Mouse (Mus musculus): ENCODE measurements around the gene Dzip3. TPM values are rescaled to one million over a fixed set of nuclear protein-coding genes. Genes with fewer than 3 reads are reported as not detected.
A peak's percentile ranks its signal among the peaks of the same experiment; 100 is the strongest.

Dzip3 gene
- polyA plus RNA-seq, 1 experiment = 3.5 TPM

- H3K27ac ChIP-seq (ENCODE audit: control insufficient read depth, insufficient read depth, low read depth, low read length, poor library complexity) = no peak overlapping the region
- peak overlapping the region; percentile 52 for H3K4me3 ChIP-seq (replicated peaks; ENCODE audit: control insufficient read depth, low read depth, low read length)
- TF ChIP-seq CTCF (IDR thresholded peaks at IDR 0.05; ENCODE audit: control insufficient read depth, insufficient read depth, low read length) = no peak
- TF ChIP-seq POLR2A (IDR thresholded peaks at IDR 0.05; ENCODE audit: borderline replicate concordance, control insufficient read depth, low read depth, low read length) = no peak
- peaks cover 2% of the 10 kb centered on the region for H3K4me1 ChIP-seq (ENCODE audit: control insufficient read depth, insufficient read depth, low read length)
- WGBS = 17% methylated on average over 10 of the region's 10 CpGs
Measured at GRCm38 (mm10) chr16:48992437-48993230, 1.3 kb downstream of the Dzip3 start.

DNA sequence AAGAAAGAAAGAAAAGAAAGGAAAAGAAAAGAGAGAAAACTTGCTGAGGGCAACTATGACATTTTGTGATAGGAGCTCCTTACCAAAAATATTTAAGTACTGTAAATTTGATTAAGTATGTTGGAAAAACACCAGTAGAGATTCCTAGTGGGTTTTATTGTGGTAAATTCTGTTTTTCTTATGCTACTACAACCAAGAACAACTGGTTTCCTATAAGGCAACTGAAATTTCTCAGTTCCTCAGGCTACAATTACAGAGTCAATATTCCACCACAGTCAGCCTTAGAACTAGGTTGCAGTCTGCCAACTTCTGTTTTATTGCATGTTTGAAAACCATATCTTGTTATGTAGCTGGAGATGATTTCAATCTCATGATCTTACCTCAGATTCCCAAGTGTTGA lies 4.3 kb downstream of the Dzip3 start:
- Histone ChIP-seq H3K27ac (ENCODE audit: control insufficient read depth, insufficient read depth, low read depth, low read length, poor library complexity) (no peak overlapping the region), H3K4me1 (ENCODE audit: control insufficient read depth, insufficient read depth, low read length) (no peaks in the 10 kb centered on the region; the same call in 1 of the 2 replicates), H3K4me3 (replicated peaks; ENCODE audit: control insufficient read depth, low read depth, low read length) (no peak overlapping the region)
- TF ChIP-seq POLR2A (IDR thresholded peaks at IDR 0.05; ENCODE audit: borderline replicate concordance, control insufficient read depth, low read depth, low read length) = no peak
- no peak for TF ChIP-seq CTCF (IDR thresholded peaks at IDR 0.05; ENCODE audit: control insufficient read depth, insufficient read depth, low read length)

DNA sequence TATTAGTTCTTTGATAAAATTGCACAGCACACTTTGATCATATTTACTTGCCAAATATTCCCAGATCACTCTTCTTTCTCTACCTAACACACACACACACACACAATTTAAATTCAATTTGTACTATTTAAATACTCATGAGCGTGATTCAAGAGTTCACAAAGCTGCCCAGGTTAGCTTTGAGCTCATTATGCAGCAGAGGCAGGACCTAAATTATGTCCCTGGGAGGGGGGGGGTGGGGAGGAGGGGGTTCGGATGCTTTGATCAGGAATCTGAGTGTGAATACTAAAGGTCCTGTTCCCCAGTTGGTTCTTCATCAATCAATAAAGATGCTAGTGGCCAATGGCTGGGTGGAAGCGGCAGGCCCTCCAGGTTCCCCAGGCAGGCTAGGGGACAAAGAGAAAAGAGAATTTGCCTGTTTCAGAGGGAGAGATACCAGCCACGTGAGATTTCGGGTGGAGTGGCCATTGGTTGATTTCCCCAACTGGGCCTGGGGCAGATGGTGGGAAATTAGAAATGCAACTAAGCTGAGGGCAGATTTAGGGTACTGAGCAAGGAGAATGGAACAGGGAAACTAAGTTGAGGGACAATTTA lies 8.8 kb downstream of the Dzip3 start:
- no peak overlapping the region for H3K4me3 ChIP-seq (replicated peaks; ENCODE audit: control insufficient read depth, low read depth, low read length)
- no peak overlapping the region for H3K27ac ChIP-seq (ENCODE audit: control insufficient read depth, insufficient read depth, low read depth, low read length, poor library complexity)
- H3K4me1 ChIP-seq (ENCODE audit: control insufficient read depth, insufficient read depth, low read length) = no peaks in the 10 kb centered on the region
- TF ChIP-seq CTCF (IDR thresholded peaks at IDR 0.05; ENCODE audit: control insufficient read depth, insufficient read depth, low read length) = no peak
- no peak for TF ChIP-seq POLR2A (IDR thresholded peaks at IDR 0.05; ENCODE audit: borderline replicate concordance, control insufficient read depth, low read depth, low read length)
- 80% methylated on average over 5 of the region's 5 CpGs for WGBS

DNA sequence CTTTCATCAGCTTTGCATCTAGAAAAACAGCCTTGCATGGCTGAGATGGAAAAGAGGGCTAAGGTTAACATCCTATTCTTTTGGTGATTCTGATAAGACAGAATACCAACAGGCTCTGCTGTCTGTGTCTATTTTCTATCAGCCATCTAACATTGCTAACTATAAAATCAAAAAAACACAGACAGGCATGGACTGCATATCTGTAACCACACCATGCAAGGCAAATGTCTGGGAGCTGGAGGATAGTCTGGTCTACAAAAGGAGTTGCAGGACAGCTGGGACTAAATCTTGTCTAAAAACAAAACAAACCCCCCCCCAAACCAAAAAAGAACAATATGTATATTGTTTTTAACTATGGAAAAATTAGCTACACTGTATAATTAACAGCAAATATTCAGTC lies 14.0 kb downstream of the Dzip3 start:
- Histone ChIP-seq H3K4me3 (replicated peaks; ENCODE audit: control insufficient read depth, low read depth, low read length) (no peak overlapping the region), H3K27ac (ENCODE audit: control insufficient read depth, insufficient read depth, low read depth, low read length, poor library complexity) (no peak overlapping the region), H3K4me1 (ENCODE audit: control insufficient read depth, insufficient read depth, low read length) (no peaks in the 10 kb centered on the region)
- TF ChIP-seq CTCF (IDR thresholded peaks at IDR 0.05; ENCODE audit: control insufficient read depth, insufficient read depth, low read length) (no peak), POLR2A (IDR thresholded peaks at IDR 0.05; ENCODE audit: borderline replicate concordance, control insufficient read depth, low read depth, low read length) (no peak)

- H3K27ac ChIP-seq (ENCODE audit: control insufficient read depth, insufficient read depth, low read depth, low read length, poor library complexity) = no peak overlapping the region
- no peaks in the 10 kb centered on the region for H3K4me1 ChIP-seq (ENCODE audit: control insufficient read depth, insufficient read depth, low read length)
- no peak overlapping the region for H3K4me3 ChIP-seq (replicated peaks; ENCODE audit: control insufficient read depth, low read depth, low read length)
- TF ChIP-seq CTCF (IDR thresholded peaks at IDR 0.05; ENCODE audit: control insufficient read depth, insufficient read depth, low read length) = no peak
- TF ChIP-seq POLR2A (IDR thresholded peaks at IDR 0.05; ENCODE audit: borderline replicate concordance, control insufficient read depth, low read depth, low read length) = no peak
- WGBS = 91% methylated on average over 1 of the region's 1 CpGs
Measured at GRCm38 (mm10) chr16:48973548-48973947, 20.4 kb downstream of the Dzip3 start.

GRCm38 (mm10) chr16:48972996-48973395 lies 21.0 kb downstream of the Dzip3 start:
- Histone ChIP-seq H3K27ac (ENCODE audit: control insufficient read depth, insufficient read depth, low read depth, low read length, poor library complexity) (no peak overlapping the region), H3K4me3 (replicated peaks; ENCODE audit: control insufficient read depth, low read depth, low read length) (no peak overlapping the region), H3K4me1 (ENCODE audit: control insufficient read depth, insufficient read depth, low read length) (no peaks in the 10 kb centered on the region)
- TF ChIP-seq POLR2A (IDR thresholded peaks at IDR 0.05; ENCODE audit: borderline replicate concordance, control insufficient read depth, low read depth, low read length) (no peak), CTCF (IDR thresholded peaks at IDR 0.05; ENCODE audit: control insufficient read depth, insufficient read depth, low read length) (no peak)
- 95% methylated on average over 2 of the region's 2 CpGs for WGBS

DNA sequence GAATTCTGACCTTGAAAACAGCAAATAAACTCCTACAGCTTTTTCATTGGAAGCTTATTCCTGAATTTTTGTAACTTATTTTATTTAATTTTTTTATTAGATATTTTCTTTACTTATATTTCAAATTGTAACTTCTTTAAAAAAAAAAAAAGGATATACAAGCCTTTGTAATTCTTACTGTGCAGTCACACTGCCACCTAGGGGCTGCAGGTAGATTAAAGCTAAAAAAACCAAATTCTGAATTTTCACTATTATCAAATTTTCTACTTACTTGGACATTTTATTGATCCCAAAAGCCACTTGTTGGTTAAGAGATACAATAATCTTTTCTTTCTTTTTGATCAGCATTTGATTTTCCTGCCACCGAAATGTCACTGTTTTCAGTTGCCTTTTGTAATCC lies 52.2 kb downstream of the Dzip3 start:
- H3K4me3 ChIP-seq (replicated peaks; ENCODE audit: control insufficient read depth, low read depth, low read length) = no peak overlapping the region
- no peak for TF ChIP-seq POLR2A (IDR thresholded peaks at IDR 0.05; ENCODE audit: borderline replicate concordance, control insufficient read depth, low read depth, low read length)
- TF ChIP-seq CTCF (IDR thresholded peaks at IDR 0.05; ENCODE audit: control insufficient read depth, insufficient read depth, low read length) = no peak
- WGBS = 75% methylated on average over 1 of the region's 1 CpGs
- no peak overlapping the region for H3K27ac ChIP-seq (ENCODE audit: control insufficient read depth, insufficient read depth, low read depth, low read length, poor library complexity)
- H3K4me1 ChIP-seq (ENCODE audit: control insufficient read depth, insufficient read depth, low read length) = no peaks in the 10 kb centered on the region

- Histone ChIP-seq H3K4me3 (replicated peaks; ENCODE audit: control insufficient read depth, low read depth, low read length) (no peak overlapping the region), H3K4me1 (ENCODE audit: control insufficient read depth, insufficient read depth, low read length) (no peaks in the 10 kb centered on the region), H3K27ac (ENCODE audit: control insufficient read depth, insufficient read depth, low read depth, low read length, poor library complexity) (no peak overlapping the region)
- WGBS = 59% methylated on average over 1 of the region's 1 CpGs
- TF ChIP-seq POLR2A (IDR thresholded peaks at IDR 0.05; ENCODE audit: borderline replicate concordance, control insufficient read depth, low read depth, low read length) (no peak), CTCF (IDR thresholded peaks at IDR 0.05; ENCODE audit: control insufficient read depth, insufficient read depth, low read length) (no peak)
Measured at GRCm38 (mm10) chr16:48923724-48924123, 70.2 kb downstream of the Dzip3 start.

Measured in bone marrow, adult 2 months (tissue).